Mouse (Mus musculus): Measurements from ENCODE around the gene Lmntd1. TPM values are rescaled to one million over a fixed set of nuclear protein-coding genes. Genes with fewer than 3 reads are reported as not detected.

The Lmntd1 gene
- polyA plus RNA-seq, 1 experiment: not detected

- TF ChIP-seq TCF3 (IDR thresholded peaks at IDR 0.05; ENCODE audit: insufficient read length, low read depth) (no peak), MYOD1 (IDR thresholded peaks at IDR 0.05; ENCODE audit: control insufficient read depth in 1 of 3, insufficient read length in 2 of 3, low read depth in 2 of 3) (no peak), MYOG (IDR thresholded peaks at IDR 0.05; ENCODE audit: control insufficient read depth in 1 of 3, insufficient read depth in 1 of 3, insufficient read length in 2 of 3, low read depth in 2 of 3) (no peak), POLR2AphosphoS2 (IDR thresholded peaks at IDR 0.05; ENCODE audit: insufficient read length, low read depth) (no peak), USF1 (IDR thresholded peaks at IDR 0.05; ENCODE audit: low read depth) (no peak), CEBPB (IDR thresholded peaks at IDR 0.05; ENCODE audit: insufficient read depth, poor library complexity, severe bottlenecking) (no peak), SRF (IDR thresholded peaks at IDR 0.05; ENCODE audit: control insufficient read depth, insufficient read length, low read depth) (no peak), TCF12 (IDR thresholded peaks at IDR 0.05; ENCODE audit: insufficient read depth, poor library complexity, severe bottlenecking) (no peak), MAX (IDR thresholded peaks at IDR 0.05; ENCODE audit: low read depth) (no peak), POLR2A (IDR thresholded peaks at IDR 0.05; ENCODE audit: insufficient read length, low read depth) (no peak), E2F4 (IDR thresholded peaks at IDR 0.05; ENCODE audit: insufficient read depth) (no peak), REST (IDR thresholded peaks at IDR 0.05; ENCODE audit: insufficient read depth, insufficient read length) (no peak)
- Histone ChIP-seq H3K4me3 (no peak overlapping the region), H3K36me3 (ENCODE audit: control insufficient read depth, insufficient read depth) (no peaks in the 10 kb centered on the region), H3ac (ENCODE audit: control insufficient read depth, insufficient read length) (no peak overlapping the region), H3K79me2 (ENCODE audit: control insufficient read depth, insufficient read depth) (no peaks in the 10 kb centered on the region), H3K27me3 (ENCODE audit: control insufficient read depth, insufficient read depth, insufficient read length) (no peaks in the 10 kb centered on the region), H3K4me2 (ENCODE audit: low read depth) (no peak overlapping the region)
Observed at GRCm38 (mm10) chr6:145567832-145568231, 46.3 kb downstream of the Lmntd1 start.

GRCm38 (mm10) chr6:145567296-145567695, 46.8 kb downstream of the Lmntd1 start:
- Histone ChIP-seq H3K4me2 (ENCODE audit: low read depth) (no peak overlapping the region), H3ac (ENCODE audit: control insufficient read depth, insufficient read length) (no peak overlapping the region), H3K27me3 (ENCODE audit: control insufficient read depth, insufficient read depth, insufficient read length) (no peaks in the 10 kb centered on the region), H3K36me3 (ENCODE audit: control insufficient read depth, insufficient read depth) (no peaks in the 10 kb centered on the region), H3K4me3 (no peak overlapping the region), H3K79me2 (ENCODE audit: control insufficient read depth, insufficient read depth) (no peaks in the 10 kb centered on the region)
- no peak for TF ChIP-seq MAX (IDR thresholded peaks at IDR 0.05; ENCODE audit: low read depth)
- no peak for TF ChIP-seq MYOG (IDR thresholded peaks at IDR 0.05; ENCODE audit: control insufficient read depth in 1 of 3, insufficient read depth in 1 of 3, insufficient read length in 2 of 3, low read depth in 2 of 3)
- TF ChIP-seq POLR2A (IDR thresholded peaks at IDR 0.05; ENCODE audit: insufficient read length, low read depth): no peak
- TF ChIP-seq REST (IDR thresholded peaks at IDR 0.05; ENCODE audit: insufficient read depth, insufficient read length): no peak
- no peak for TF ChIP-seq E2F4 (IDR thresholded peaks at IDR 0.05; ENCODE audit: insufficient read depth)
- no peak for TF ChIP-seq CEBPB (IDR thresholded peaks at IDR 0.05; ENCODE audit: insufficient read depth, poor library complexity, severe bottlenecking)
- TF ChIP-seq USF1 (IDR thresholded peaks at IDR 0.05; ENCODE audit: low read depth): no peak

- Histone ChIP-seq H3K4me2 (ENCODE audit: low read depth) (no peak overlapping the region), H3K4me3 (no peak overlapping the region), H3ac (ENCODE audit: control insufficient read depth, insufficient read length) (no peak overlapping the region), H3K79me2 (ENCODE audit: control insufficient read depth, insufficient read depth) (no peaks in the 10 kb centered on the region), H3K36me3 (ENCODE audit: control insufficient read depth, insufficient read depth) (no peaks in the 10 kb centered on the region), H3K27me3 (ENCODE audit: control insufficient read depth, insufficient read depth, insufficient read length) (no peaks in the 10 kb centered on the region)
- no peak for TF ChIP-seq POLR2AphosphoS2 (IDR thresholded peaks at IDR 0.05; ENCODE audit: insufficient read length, low read depth)
- no peak for TF ChIP-seq TCF3 (IDR thresholded peaks at IDR 0.05; ENCODE audit: insufficient read length, low read depth)
- no peak for TF ChIP-seq MAX (IDR thresholded peaks at IDR 0.05; ENCODE audit: low read depth)
- no peak for TF ChIP-seq SRF (IDR thresholded peaks at IDR 0.05; ENCODE audit: control insufficient read depth, insufficient read length, low read depth)
- no peak for TF ChIP-seq POLR2A (IDR thresholded peaks at IDR 0.05; ENCODE audit: insufficient read length, low read depth)
- no peak for TF ChIP-seq E2F4 (IDR thresholded peaks at IDR 0.05; ENCODE audit: insufficient read depth)
- TF ChIP-seq MYOD1 (IDR thresholded peaks at IDR 0.05; ENCODE audit: control insufficient read depth in 1 of 3, insufficient read length in 2 of 3, low read depth in 2 of 3): no peak
- TF ChIP-seq TCF12 (IDR thresholded peaks at IDR 0.05; ENCODE audit: insufficient read depth, poor library complexity, severe bottlenecking): no peak
- TF ChIP-seq REST (IDR thresholded peaks at IDR 0.05; ENCODE audit: insufficient read depth, insufficient read length): no peak
- TF ChIP-seq USF1 (IDR thresholded peaks at IDR 0.05; ENCODE audit: low read depth): no peak
- TF ChIP-seq MYOG (IDR thresholded peaks at IDR 0.05; ENCODE audit: control insufficient read depth in 1 of 3, insufficient read depth in 1 of 3, insufficient read length in 2 of 3, low read depth in 2 of 3): no peak
- no peak for TF ChIP-seq CEBPB (IDR thresholded peaks at IDR 0.05; ENCODE audit: insufficient read depth, poor library complexity, severe bottlenecking)
Observed at GRCm38 (mm10) chr6:145565663-145566062, 48.5 kb downstream of the Lmntd1 start.

- no peaks in the 10 kb centered on the region for H3K27me3 ChIP-seq (ENCODE audit: control insufficient read depth, insufficient read depth, insufficient read length)
- no peak overlapping the region for H3K4me2 ChIP-seq (ENCODE audit: low read depth)
- no peak overlapping the region for H3K4me3 ChIP-seq
- no peak overlapping the region for H3ac ChIP-seq (ENCODE audit: control insufficient read depth, insufficient read length)
- no peak for TF ChIP-seq REST (IDR thresholded peaks at IDR 0.05; ENCODE audit: insufficient read depth, insufficient read length)
- no peak for TF ChIP-seq E2F4 (IDR thresholded peaks at IDR 0.05; ENCODE audit: insufficient read depth)
- no peak for TF ChIP-seq MYOG (IDR thresholded peaks at IDR 0.05; ENCODE audit: control insufficient read depth in 1 of 3, insufficient read depth in 1 of 3, insufficient read length in 2 of 3, low read depth in 2 of 3)
- no peak for TF ChIP-seq TCF12 (IDR thresholded peaks at IDR 0.05; ENCODE audit: insufficient read depth, poor library complexity, severe bottlenecking)
- TF ChIP-seq SRF (IDR thresholded peaks at IDR 0.05; ENCODE audit: control insufficient read depth, insufficient read length, low read depth): no peak
- TF ChIP-seq CEBPB (IDR thresholded peaks at IDR 0.05; ENCODE audit: insufficient read depth, poor library complexity, severe bottlenecking): no peak
- TF ChIP-seq MYOD1 (IDR thresholded peaks at IDR 0.05; ENCODE audit: control insufficient read depth in 1 of 3, insufficient read length in 2 of 3, low read depth in 2 of 3): no peak
- no peak for TF ChIP-seq MAX (IDR thresholded peaks at IDR 0.05; ENCODE audit: low read depth)
- no peak for TF ChIP-seq TCF3 (IDR thresholded peaks at IDR 0.05; ENCODE audit: insufficient read length, low read depth)
- no peak for TF ChIP-seq POLR2A (IDR thresholded peaks at IDR 0.05; ENCODE audit: insufficient read length, low read depth)
- no peak for TF ChIP-seq USF1 (IDR thresholded peaks at IDR 0.05; ENCODE audit: low read depth)
- TF ChIP-seq POLR2AphosphoS2 (IDR thresholded peaks at IDR 0.05; ENCODE audit: insufficient read length, low read depth): no peak
- H3K36me3 ChIP-seq (ENCODE audit: control insufficient read depth, insufficient read depth): no peaks in the 10 kb centered on the region
- no peaks in the 10 kb centered on the region for H3K79me2 ChIP-seq (ENCODE audit: control insufficient read depth, insufficient read depth)
Observed at GRCm38 (mm10) chr6:145564671-145565070, 49.4 kb downstream of the Lmntd1 start.
